Mouse (Mus musculus): ENCODE data around the gene Gm3409. TPM values are rescaled to one million over a fixed set of nuclear protein-coding genes. Genes with fewer than 3 reads are reported as not detected.

The Gm3409 gene
- total RNA-seq, 1 experiment, result not detected

DNA sequence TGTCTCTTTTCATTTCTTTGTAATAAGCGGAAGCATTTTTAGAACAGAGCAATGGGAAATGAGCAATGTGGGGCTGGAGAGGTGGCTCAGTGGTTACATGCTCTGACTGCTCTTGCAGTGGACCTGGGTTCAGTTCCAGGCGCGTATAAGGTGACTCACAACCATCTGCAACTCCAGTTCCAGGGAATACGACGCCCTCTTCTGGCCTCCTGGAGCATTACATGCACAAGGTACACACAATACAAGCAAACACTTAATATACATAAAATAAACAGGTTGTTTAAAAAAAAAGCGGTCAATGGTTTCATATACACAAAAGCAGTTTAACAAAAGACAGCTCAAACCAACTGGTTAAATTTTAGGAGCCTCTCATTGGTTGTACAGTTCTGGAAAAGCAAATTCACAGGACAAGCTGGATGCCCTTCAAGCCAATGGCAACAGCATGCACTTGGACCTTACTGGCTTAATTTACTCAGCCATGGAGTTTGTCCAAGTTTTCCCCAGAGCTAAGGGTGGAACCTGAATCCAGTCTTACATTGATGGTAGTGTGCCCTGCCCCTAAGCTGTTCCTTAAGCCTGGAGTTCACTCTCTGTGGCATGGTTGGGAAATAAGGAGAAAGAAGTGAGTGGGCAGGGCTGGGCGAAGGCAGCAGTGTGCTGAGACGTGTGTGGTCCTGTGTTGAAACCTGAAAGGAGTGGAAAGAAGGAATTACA is 49.1 kb downstream of the Gm3409 start:
- Histone ChIP-seq H3K9ac (ENCODE audit: insufficient read depth, low read depth, low read length, poor library complexity, severe bottlenecking) (no peak overlapping the region), H3K4me1 (ENCODE audit: control insufficient read depth in 2 of 2, insufficient read depth in 2 of 2, low read length in 2 of 2, poor library complexity in 1 of 2) (peaks cover 0 to 6% of the 10 kb centered on the region in 2 experiments; a peak in 1 of 4 replicates), H3K36me3 (ENCODE audit: control insufficient read depth, insufficient read depth, low read length, poor library complexity, severe bottlenecking) (no peaks in the 10 kb centered on the region), H3K9me3 (ENCODE audit: control insufficient read depth, insufficient read depth, low read depth, low read length) (no peaks in the 10 kb centered on the region), H3K27ac (ENCODE audit: insufficient read depth, low read depth, low read length, poor library complexity, severe bottlenecking) (no peak overlapping the region), H3K4me3 (ENCODE audit: insufficient read depth in 1 of 2, low read depth in 1 of 2, low read length in 2 of 2, poor library complexity in 1 of 2, severe bottlenecking in 1 of 2) (no peak overlapping the region)
- DNase-seq (ENCODE audit: low read depth, low spot score), result no peak
- TF ChIP-seq HCFC1 (IDR thresholded peaks at IDR 0.05; ENCODE audit: borderline replicate concordance, insufficient read depth, low read length), result no peak
- TF ChIP-seq CHD2 (IDR thresholded peaks at IDR 0.05; ENCODE audit: low read depth, low read length), result no peak
- no peak for TF ChIP-seq ZNF384 (IDR thresholded peaks at IDR 0.05; ENCODE audit: low read depth, low read length)
- no peak for TF ChIP-seq MAFK (IDR thresholded peaks at IDR 0.05; ENCODE audit: insufficient read depth, low read depth, low read length)
- no peak for TF ChIP-seq ZC3H11A (IDR thresholded peaks at IDR 0.05; ENCODE audit: borderline replicate concordance, low read depth, low read length)
- in situ Hi-C loops (cut with MboI; ENCODE audit: low sequenced_read_pairs in 2 of 2, unreplicated experiment in 2 of 2), result no loop called here

Other genes starting within 250 kb of the Gm3409 start
- gene Wasf3, start 152.7 kb upstream of the Gm3409 start, total RNA-seq (2012; rRNA removed), result 6.2 and 8.0 TPM in 2 replicates
- not detected in 2 replicates for gene Gm6408, start 55.7 kb upstream of the Gm3409 start, total RNA-seq (2012; rRNA removed)
- not detected in 2 replicates for gene Gm6370, start 46.3 kb upstream of the Gm3409 start, total RNA-seq (2012; rRNA removed)
- gene 4930449I24Rik, start 35.2 kb upstream of the Gm3409 start, total RNA-seq (2012; rRNA removed), result not detected in 2 replicates
- gene Gm3402, start 23.5 kb upstream of the Gm3409 start, total RNA-seq (2012; rRNA removed), result not detected in 2 replicates
- not detected in 2 replicates for gene Gm3404, start 11.8 kb upstream of the Gm3409 start, total RNA-seq (2012; rRNA removed)
- not detected in 2 replicates for gene Gm3415, start 18.5 kb downstream of the Gm3409 start, total RNA-seq (2012; rRNA removed)
- gene Gpr12, start 47.6 kb downstream of the Gm3409 start, total RNA-seq (2012; rRNA removed), result 0.37 TPM in 1 of 2 replicates, not detected in the other

Measured in ES-E14 (cell line).